Mouse (Mus musculus) skeletal muscle tissue, postnatal 0 days (tissue): ENCODE measurements around the gene Cldn24. TPM values are rescaled to one million over a fixed set of nuclear protein-coding genes. Genes with fewer than 3 reads are reported as not detected.

Source experiments
- polyA plus RNA-seq: library from polyadenylated mRNA; unstranded; fragments of >200 nt; fragmentation: Nextera tagmentation; extraction: Ambion mirVana; gene quantifications from 2 replicates; pipeline ENCODE4 v1.2.1, GENCODE M21; 2015

The Cldn24 gene
- not detected in 2 replicates for polyA plus RNA-seq

GRCm38 (mm10) chr8:47821843-47822242 is at the start of gene Cldn24:
Gene Cldn24 (plus strand): TSS chr8:47822143.

GRCm38 (mm10) chr8:47824182-47824581 is 2.2 kb downstream of the Cldn24 start, which contains the start of gene Cldn22:
Gene Cldn22 (plus strand): TSS chr8:47824482.

Other genes starting within 250 kb of the Cldn24 start
- 14.6 and 18.9 TPM in 2 replicates for gene Ing2, start 146.6 kb upstream of the Cldn24 start, polyA plus RNA-seq
- 9.4 and 10.5 TPM in 2 replicates for gene Cdkn2aip, start 108.2 kb upstream of the Cldn24 start, polyA plus RNA-seq
- gene Cldn22, start 2.3 kb downstream of the Cldn24 start, polyA plus RNA-seq = not detected in 2 replicates
- 4.6 and 5.4 TPM in 2 replicates for gene Wwc2, start 168.8 kb downstream of the Cldn24 start, polyA plus RNA-seq